Mouse (Mus musculus): ENCODE measurements around the gene Cldn13. TPM values are rescaled to one million over a fixed set of nuclear protein-coding genes. Genes with fewer than 3 reads are reported as not detected.

Gene Cldn13
- total RNA-seq, 1 experiment = not detected

GRCm38 (mm10) chr5:134873956-134874879, 41.1 kb downstream of the Cldn13 start:
- no peak for TF ChIP-seq ZNF384 (IDR thresholded peaks at IDR 0.05; ENCODE audit: low read depth, low read length)
- no peak for TF ChIP-seq CHD2 (IDR thresholded peaks at IDR 0.05; ENCODE audit: low read depth, low read length)
- no peak for TF ChIP-seq MAFK (IDR thresholded peaks at IDR 0.05; ENCODE audit: insufficient read depth, low read depth, low read length)
- TF ChIP-seq HCFC1 (IDR thresholded peaks at IDR 0.05; ENCODE audit: borderline replicate concordance, insufficient read depth, low read length) = no peak
- no peak for TF ChIP-seq ZC3H11A (IDR thresholded peaks at IDR 0.05; ENCODE audit: borderline replicate concordance, low read depth, low read length)
- in situ Hi-C loops (cut with MboI; ENCODE audit: low sequenced_read_pairs in 2 of 2, unreplicated experiment in 2 of 2) = no loop called here
- DNase-seq (ENCODE audit: low read depth, low spot score) = no peak
- no peak overlapping the region for H3K27ac ChIP-seq (ENCODE audit: insufficient read depth, low read depth, low read length, poor library complexity, severe bottlenecking)
- H3K4me1 ChIP-seq (ENCODE audit: control insufficient read depth in 2 of 2, insufficient read depth in 2 of 2, low read length in 2 of 2, poor library complexity in 1 of 2) = 0 out of 4 replicates have a peak, but pooled peaks cover 2 to 4% of the 10 kb centered on the region in 2 experiments
- no peak overlapping the region for H3K4me3 ChIP-seq (ENCODE audit: insufficient read depth in 1 of 2, low read depth in 1 of 2, low read length in 2 of 2, poor library complexity in 1 of 2, severe bottlenecking in 1 of 2)
- no peaks in the 10 kb centered on the region for H3K9me3 ChIP-seq (ENCODE audit: control insufficient read depth, insufficient read depth, low read depth, low read length)
- no peak overlapping the region for H3K9ac ChIP-seq (ENCODE audit: insufficient read depth, low read depth, low read length, poor library complexity, severe bottlenecking)
- H3K36me3 ChIP-seq (ENCODE audit: control insufficient read depth, insufficient read depth, low read length, poor library complexity, severe bottlenecking) = no peaks in the 10 kb centered on the region

- H3K9ac ChIP-seq (ENCODE audit: insufficient read depth, low read depth, low read length, poor library complexity, severe bottlenecking) = no peak overlapping the region
- H3K4me1 ChIP-seq (ENCODE audit: control insufficient read depth in 2 of 2, insufficient read depth in 2 of 2, low read length in 2 of 2, poor library complexity in 1 of 2) = 0 out of 4 replicates have a peak, but pooled peaks cover 2 to 4% of the 10 kb centered on the region in 2 experiments
- H3K4me3 ChIP-seq (ENCODE audit: insufficient read depth in 1 of 2, low read depth in 1 of 2, low read length in 2 of 2, poor library complexity in 1 of 2, severe bottlenecking in 1 of 2) = no peak overlapping the region
- in situ Hi-C loops (cut with MboI; ENCODE audit: low sequenced_read_pairs in 2 of 2, unreplicated experiment in 2 of 2) = no loop called here
- no peak for DNase-seq (ENCODE audit: low read depth, low spot score)
- H3K27ac ChIP-seq (ENCODE audit: insufficient read depth, low read depth, low read length, poor library complexity, severe bottlenecking) = no peak overlapping the region
- TF ChIP-seq HCFC1 (IDR thresholded peaks at IDR 0.05; ENCODE audit: borderline replicate concordance, insufficient read depth, low read length) (no peak), ZNF384 (IDR thresholded peaks at IDR 0.05; ENCODE audit: low read depth, low read length) (no peak), ZC3H11A (IDR thresholded peaks at IDR 0.05; ENCODE audit: borderline replicate concordance, low read depth, low read length) (no peak), MAFK (IDR thresholded peaks at IDR 0.05; ENCODE audit: insufficient read depth, low read depth, low read length) (no peak), CHD2 (IDR thresholded peaks at IDR 0.05; ENCODE audit: low read depth, low read length) (no peak)
- H3K9me3 ChIP-seq (ENCODE audit: control insufficient read depth, insufficient read depth, low read depth, low read length) = no peaks in the 10 kb centered on the region
- no peaks in the 10 kb centered on the region for H3K36me3 ChIP-seq (ENCODE audit: control insufficient read depth, insufficient read depth, low read length, poor library complexity, severe bottlenecking)
These were observed 42.3 kb downstream of the Cldn13 start for GRCm38 (mm10) chr5:134873034-134873433.

- H3K4me3 ChIP-seq (ENCODE audit: insufficient read depth in 1 of 2, low read depth in 1 of 2, low read length in 2 of 2, poor library complexity in 1 of 2, severe bottlenecking in 1 of 2) = no peak overlapping the region
- H3K27ac ChIP-seq (ENCODE audit: insufficient read depth, low read depth, low read length, poor library complexity, severe bottlenecking) = no peak overlapping the region
- H3K36me3 ChIP-seq (ENCODE audit: control insufficient read depth, insufficient read depth, low read length, poor library complexity, severe bottlenecking) = no peaks in the 10 kb centered on the region
- no peak for DNase-seq (ENCODE audit: low read depth, low spot score)
- no peak overlapping the region for H3K9ac ChIP-seq (ENCODE audit: insufficient read depth, low read depth, low read length, poor library complexity, severe bottlenecking)
- TF ChIP-seq CHD2 (IDR thresholded peaks at IDR 0.05; ENCODE audit: low read depth, low read length) (no peak), MAFK (IDR thresholded peaks at IDR 0.05; ENCODE audit: insufficient read depth, low read depth, low read length) (no peak), ZNF384 (IDR thresholded peaks at IDR 0.05; ENCODE audit: low read depth, low read length) (no peak), HCFC1 (IDR thresholded peaks at IDR 0.05; ENCODE audit: borderline replicate concordance, insufficient read depth, low read length) (no peak), ZC3H11A (IDR thresholded peaks at IDR 0.05; ENCODE audit: borderline replicate concordance, low read depth, low read length) (no peak)
- H3K9me3 ChIP-seq (ENCODE audit: control insufficient read depth, insufficient read depth, low read depth, low read length) = no peaks in the 10 kb centered on the region
- H3K4me1 ChIP-seq (ENCODE audit: control insufficient read depth in 2 of 2, insufficient read depth in 2 of 2, low read length in 2 of 2, poor library complexity in 1 of 2) = 0 out of 4 replicates have a peak, but pooled peaks cover 2 to 4% of the 10 kb centered on the region in 2 experiments
- in situ Hi-C loops (cut with MboI; ENCODE audit: low sequenced_read_pairs in 2 of 2, unreplicated experiment in 2 of 2) = no loop called here
These were observed 42.7 kb downstream of the Cldn13 start for GRCm38 (mm10) chr5:134872597-134872996.

DNA sequence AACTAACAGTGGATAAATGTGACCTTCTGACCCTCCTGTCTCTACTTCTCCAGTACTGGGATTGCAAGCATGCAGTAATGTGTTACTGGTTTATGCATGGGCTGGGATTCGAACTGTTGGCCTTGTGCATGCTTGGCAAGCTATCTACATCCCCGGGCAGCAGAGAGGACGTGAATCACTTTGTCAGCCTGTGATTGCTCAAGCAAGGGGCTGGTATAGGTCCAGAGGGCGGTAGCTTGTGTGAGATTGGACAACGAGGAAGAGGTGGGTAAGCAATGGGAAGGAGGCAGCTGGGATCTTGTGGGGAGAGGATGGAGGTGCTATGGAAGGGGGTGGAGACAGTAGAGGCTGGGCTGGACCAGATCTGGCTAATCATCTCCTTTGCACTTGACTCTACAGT, 46.8 kb downstream of the Cldn13 start:
- TF ChIP-seq CHD2 (IDR thresholded peaks at IDR 0.05; ENCODE audit: low read depth, low read length) = no peak
- no peak overlapping the region for H3K27ac ChIP-seq (ENCODE audit: insufficient read depth, low read depth, low read length, poor library complexity, severe bottlenecking)
- no peak overlapping the region for H3K9ac ChIP-seq (ENCODE audit: insufficient read depth, low read depth, low read length, poor library complexity, severe bottlenecking)
- no peak for DNase-seq (ENCODE audit: low read depth, low spot score)
- H3K4me1 ChIP-seq (ENCODE audit: control insufficient read depth in 2 of 2, insufficient read depth in 2 of 2, low read length in 2 of 2, poor library complexity in 1 of 2) = 0 out of 4 replicates have a peak, but pooled peaks cover under 1 to 4% of the 10 kb centered on the region in 2 experiments
- in situ Hi-C loops (cut with MboI; ENCODE audit: low sequenced_read_pairs in 2 of 2, unreplicated experiment in 2 of 2) = no loop called here
- H3K9me3 ChIP-seq (ENCODE audit: control insufficient read depth, insufficient read depth, low read depth, low read length) = no peaks in the 10 kb centered on the region
- H3K4me3 ChIP-seq (ENCODE audit: insufficient read depth in 1 of 2, low read depth in 1 of 2, low read length in 2 of 2, poor library complexity in 1 of 2, severe bottlenecking in 1 of 2) = no peak overlapping the region
- no peaks in the 10 kb centered on the region for H3K36me3 ChIP-seq (ENCODE audit: control insufficient read depth, insufficient read depth, low read length, poor library complexity, severe bottlenecking)

Data from ES-E14 (cell line).